Mouse (Mus musculus) thymus, adult 18-20 months (tissue): Measurements from ENCODE around the gene Lsm4.

Experiments
- DNase-seq, 2 experiments: peaks; one replicate each; pipeline ENCODE4 v3.0.0; 2022; ENCODE audit warnings: mixed read lengths in 2 of 2

Lsm4 gene

DNA sequence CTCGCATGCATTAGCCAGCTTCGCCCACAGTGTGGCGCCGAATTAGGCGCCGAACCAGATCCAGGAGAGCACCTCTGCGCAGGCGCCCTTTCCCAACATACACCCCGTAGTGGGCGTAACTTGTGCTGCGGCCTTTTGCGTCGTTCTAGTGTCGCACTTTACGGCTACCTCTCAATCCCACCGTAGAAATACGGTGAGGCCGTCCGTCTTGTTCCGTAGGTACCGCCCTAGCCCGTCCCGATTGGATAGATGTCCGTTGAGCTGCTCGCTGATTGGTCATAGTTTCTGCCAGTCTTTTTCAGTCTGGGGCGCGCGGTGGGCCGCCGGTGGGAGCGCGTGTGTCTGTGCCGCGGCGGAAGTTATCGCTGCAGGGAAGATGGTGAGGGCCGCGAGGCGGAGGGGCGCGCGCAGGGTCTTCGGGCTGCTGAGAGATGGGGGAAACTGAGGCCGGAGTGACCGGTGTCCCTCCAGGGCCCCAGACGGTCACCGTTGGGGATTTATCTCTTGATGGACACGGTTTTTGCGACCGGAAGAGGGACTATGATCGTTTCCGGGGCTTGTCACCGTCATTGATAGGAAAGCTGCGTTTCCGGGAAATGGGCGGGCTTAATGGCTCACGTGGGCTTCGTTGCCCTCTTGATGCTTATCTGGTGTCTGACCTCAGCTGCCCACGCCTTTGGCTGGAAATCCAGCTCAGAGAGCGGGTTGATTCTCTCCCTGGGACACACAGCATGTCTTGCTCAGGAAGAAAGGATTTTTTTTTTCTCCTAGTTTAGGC is at the start of gene Lsm4:
Gene Lsm4 (plus strand): TSS at position 170 of the 778 bp plus-strand sequence.
- DNase-seq: peak; percentile 95 to 98

DNA sequence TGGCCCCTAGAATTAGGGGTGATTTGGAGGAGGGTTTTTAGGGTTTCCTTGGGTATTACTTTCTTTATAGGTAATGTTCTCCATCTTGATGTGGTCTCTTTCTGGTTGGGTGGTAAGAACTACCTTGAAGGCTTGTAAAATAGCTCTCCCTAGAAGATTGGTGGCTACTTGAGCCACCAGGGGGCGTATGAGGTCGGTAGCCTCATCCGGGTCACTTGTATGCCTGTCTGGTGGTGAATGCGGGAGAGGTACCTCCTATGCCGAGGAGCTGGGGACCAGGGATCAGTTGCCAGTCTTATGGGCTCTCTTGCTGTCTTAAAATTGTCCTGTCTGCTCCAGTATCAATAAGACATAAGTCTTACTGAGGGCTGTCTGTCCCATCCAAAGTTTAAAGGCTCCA is 47.9 kb upstream of the Lsm4 start:
- DNase-seq: no peak

DNA sequence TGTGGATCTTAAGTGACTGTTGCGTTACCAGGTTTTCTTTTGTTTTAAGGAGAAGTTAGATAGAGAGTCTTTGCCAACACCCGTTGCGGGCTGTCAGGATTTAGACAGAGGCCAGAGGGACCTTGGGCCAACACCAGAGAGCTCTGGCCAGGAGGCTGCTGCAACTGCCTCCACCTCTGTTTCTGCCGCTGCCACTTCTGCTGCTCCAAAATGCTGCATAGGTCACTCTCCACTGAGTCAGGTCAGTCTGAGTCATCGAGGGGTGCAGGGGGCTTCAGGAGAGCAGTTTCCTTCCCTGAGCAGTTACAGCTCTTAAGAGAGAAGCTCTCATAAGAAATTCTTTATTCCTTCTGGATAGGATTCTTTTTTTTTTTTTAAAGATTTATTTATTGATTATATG is 46.0 kb upstream of the Lsm4 start:
- DNase-seq: no peak

DNA sequence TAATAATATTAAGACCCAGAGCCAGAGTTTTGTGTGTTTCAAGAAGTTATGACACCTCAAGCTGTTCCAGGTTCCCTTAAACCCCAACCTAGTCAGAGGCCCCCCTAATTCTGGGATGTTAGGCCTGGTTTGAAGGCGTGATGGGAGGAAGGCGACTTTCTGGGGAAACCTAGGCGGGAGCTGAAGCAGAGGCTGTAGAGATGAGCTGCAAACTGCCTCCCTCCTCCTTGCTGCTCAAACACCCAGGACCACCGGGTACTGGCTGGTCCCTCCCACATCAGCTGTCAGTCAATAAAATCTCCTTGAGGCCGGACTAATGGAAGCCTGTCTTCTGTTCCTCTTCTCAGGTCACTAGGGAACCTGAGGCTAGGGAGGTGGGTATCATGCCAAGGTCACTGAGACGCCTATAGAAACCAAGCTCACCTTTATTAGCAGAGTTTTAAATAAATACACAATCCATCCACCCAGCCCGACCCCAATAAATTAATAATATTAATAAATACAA is 44.0 kb upstream of the Lsm4 start:
- DNase-seq: no peak

DNA sequence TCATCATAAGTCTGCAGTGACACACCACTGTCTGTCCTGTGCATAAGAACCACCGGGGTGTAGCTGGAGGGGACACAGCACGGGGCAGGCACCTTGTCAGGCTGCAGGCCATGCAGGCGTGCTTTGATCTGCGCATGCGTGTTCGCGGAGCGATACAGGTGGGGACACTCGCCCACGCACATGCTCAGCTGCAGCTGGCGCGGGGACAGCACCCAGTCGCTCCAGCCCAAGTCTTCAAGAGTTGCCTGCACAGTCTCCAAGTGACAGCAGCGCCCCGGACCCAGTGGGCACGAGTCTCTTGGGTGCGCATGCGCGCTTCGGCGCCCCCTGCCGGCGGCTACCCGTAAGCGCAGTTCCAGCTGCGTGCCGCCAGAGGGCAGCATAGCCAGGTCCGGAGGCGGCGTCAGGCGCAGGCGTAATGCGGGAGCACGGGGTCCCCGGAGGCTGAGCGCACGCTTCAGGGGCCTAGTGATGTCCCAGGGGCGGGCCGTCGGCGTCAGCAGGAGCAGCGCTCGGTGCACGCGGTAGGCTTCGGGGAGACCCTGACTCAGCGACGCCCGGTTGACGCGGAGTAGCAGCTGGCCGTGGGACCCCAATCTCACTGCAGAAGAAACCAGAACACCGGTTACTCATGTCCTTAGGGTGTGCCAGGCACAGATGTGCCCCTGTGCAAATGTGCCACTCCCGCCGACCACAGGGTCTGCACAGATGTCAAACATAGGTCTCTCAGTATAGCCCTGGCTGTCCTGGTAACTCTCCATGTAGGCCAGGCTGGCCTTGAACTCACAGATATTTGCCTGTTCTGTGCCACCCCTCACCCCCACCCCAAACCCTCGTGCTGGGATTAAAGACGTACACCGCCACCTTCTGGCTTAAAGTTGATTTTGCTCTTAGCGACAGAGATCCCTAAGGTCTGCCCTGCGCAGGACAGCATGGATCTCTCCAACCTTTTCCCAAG is 43.2 kb upstream of the Lsm4 start:
- peak; percentile 85 to 90 for DNase-seq

DNA sequence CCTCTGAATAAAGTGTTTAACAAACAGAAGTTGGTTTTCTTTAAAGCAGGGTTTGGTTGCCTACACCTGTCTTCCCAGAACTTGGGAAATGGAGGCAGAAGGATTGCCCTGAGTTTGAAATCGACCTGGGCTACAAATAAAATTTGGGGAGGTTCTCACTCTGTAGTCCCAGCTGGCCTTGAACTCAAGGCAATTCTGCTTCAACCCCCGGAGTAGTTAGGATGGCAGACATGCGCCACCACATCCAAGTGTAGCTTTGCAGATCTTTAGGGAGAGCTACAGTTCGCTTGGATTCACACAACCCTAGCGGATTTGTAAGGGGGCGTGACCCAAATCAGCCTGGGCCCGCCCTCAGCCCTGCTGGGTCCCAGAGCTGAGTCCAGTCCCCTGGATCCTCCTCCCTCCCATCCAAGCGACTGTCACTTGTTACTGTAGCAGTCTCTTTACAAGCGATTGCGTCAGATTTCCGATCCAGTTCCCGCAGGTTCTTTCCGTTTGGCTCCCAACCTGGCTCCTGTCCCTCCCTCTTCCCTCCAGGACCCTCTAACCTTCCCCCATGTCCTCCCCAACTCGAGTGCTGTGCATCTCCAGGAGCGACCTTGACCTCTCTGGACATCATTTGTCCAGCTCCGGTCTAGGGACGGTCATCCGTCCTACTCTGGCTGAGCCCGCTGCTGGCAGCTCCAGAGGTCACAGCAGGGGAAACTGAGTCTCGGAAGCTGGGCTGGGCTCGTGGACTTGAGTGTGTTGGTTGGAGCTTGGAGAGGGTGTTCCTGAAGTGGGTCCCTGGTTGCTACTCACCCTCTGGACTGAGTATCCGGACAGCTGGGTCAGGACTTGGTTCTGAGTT is 42.3 kb upstream of the Lsm4 start:
- no peak for DNase-seq

DNA sequence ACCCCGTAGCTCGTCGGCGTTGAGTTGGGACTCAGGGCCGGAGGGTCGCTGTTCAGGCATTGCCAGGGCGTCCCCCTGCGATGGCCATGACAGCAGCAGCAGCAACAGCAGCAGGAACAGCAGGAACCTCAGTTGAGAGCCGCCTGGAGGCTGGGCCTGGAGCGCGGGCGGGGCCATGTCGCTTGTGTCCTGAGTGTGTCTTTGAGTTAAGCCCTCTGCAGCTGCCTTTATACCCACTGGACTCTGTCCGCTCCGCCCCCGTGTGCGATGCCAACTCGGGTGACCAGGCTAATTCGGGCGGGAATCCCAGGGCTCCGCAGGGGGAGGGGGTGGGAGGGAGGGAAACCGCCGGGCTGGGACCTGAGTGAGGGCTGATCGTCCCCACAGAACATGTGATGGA is 41.6 kb upstream of the Lsm4 start:
- no peak for DNase-seq

DNA sequence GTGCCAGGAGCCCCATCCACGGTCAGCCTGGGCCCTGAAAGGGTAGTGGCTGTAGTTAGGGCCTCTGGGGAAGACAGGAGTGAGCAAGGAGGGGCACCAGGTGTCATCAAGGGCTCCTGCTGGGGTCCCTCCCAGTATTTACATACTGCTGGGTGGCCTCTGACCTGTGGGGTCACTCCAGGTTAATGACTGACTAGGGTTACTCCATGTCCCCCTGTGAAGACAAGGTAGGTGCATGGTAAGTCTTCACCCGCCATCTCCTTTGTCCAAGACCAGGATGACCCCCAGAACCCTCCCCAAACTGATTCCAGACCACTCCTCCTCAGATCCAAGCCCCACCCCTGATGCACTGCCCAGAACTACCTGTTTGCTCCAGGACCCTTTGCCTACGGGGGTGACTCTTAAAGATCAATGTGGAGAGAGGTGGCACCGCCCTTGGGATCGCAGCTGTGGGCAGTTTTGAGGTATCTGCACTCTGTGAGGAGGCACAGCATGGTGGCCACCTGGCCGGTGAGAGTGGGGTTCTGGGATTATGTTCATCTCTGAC is 40.6 kb upstream of the Lsm4 start, which contains the start of gene Gdf15:
Gene Gdf15 (minus strand): TSS at position 111 of the 547 bp plus-strand sequence.
- no peak for DNase-seq

DNA sequence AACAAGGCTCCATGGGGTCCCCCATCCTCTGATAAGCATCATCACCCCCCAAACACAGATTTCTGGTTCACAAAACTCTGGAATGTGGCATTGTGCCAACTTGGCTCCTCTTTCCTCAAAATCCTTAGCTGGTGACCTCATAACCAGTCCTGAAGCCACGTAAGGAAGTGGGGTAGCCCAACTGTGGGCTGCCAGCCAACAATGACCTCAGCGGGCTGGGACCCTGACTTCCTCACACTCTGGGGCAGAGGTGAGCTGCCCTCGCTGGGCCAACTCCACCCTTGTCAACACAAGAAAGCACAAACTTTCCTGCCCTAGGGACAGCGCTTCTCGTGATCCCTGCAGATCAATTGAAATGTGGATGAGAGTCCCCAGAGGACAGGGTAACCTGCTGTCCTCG is 39.0 kb upstream of the Lsm4 start:
- no peak for DNase-seq

DNA sequence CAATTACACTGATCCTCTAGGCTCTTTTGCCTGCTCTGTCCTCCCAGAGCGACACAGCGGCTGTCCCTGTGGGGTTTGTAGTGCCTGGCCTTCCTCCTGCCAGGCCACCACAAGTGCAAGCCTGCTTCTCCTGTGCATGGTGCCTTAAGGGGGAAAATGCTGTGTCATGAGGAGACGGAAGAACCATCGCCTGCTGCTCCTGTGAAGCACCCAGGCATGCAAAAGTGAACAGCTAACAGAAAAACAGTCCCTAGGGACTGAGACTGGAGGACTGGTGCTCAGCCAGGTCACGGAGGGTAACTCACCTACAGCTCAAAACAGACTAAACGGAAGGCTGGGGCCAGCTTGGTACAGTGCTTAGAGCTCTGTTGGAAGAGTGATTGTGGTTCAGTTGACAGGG is 37.5 kb upstream of the Lsm4 start:
- no peak for DNase-seq

DNA sequence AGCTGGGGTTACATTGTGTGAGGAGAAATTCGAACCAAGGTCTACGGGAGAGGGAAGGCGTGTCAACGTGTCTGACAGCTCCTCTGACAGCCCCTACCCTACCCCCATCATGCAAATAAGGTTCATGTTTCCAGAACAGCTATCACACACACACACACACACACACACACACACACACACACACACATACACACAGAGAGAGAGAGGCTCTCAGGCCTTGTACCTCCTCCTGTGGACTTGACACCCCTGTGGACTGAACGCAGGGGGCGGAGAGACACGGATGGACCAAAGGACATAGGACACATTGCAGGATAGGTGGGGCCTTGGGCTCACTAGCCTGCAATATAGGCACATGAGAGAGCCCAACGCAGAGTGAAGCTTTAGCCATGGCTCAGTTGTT is 36.2 kb upstream of the Lsm4 start:
- no peak for DNase-seq

DNA sequence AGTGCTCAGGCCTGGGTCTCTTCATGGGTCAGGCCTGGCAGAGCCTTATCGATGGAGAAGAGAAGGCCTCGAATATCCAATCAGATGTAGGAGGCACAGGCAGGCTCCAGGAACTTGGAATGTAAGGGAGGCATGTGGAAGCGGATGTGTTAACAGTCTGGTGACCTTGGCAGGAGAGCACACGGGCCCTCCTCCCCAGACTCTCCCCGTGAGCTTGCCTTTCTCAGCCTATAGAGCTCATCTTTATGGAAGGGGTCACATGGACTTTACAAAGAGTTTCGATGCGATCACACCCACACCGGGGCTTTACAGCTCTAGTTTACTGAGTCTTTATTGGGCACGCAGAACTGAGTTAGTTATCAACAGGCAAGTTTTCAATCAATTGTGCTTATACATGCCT is 34.3 kb upstream of the Lsm4 start:
- DNase-seq: no peak

DNA sequence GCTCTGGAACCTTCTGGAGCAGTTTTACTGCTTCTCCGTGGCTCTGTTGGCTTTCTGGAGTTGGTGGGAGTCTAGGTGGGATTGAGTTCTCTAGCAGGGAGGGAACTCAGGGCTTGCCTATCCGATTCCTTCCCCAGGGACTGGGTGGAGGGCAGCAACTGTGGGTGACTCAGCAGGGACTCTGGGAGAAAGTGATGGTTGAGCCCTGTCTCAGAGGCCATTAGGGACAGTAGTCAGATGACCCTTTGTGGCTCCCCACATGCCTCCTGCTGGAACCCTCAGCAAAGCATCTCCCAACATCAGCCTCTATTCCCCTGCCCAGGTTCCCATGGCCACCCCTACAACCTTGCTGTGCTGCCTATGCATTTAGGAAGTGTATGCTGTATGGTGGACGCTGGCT is 30.0 kb upstream of the Lsm4 start:
- no peak for DNase-seq

DNA sequence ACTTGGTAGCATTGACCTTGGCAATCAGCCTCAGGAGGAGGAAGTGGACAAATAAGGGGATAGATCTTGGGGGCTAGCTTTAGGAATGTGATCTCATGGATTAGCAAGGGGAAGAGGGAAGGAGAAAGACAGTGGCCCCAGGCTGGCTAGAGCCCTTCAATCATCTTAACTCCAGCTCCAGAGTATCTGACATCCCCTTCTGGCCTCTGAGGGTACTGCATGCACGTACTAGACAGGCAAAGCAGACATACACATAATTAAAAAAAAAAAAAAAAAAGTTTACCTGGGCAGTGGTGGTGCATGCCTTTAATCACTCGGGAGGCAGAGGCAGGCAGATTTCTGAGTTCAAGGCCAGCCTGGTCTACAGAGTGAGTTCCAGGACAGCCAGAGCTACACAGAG is 29.0 kb upstream of the Lsm4 start:
- DNase-seq: no peak

DNA sequence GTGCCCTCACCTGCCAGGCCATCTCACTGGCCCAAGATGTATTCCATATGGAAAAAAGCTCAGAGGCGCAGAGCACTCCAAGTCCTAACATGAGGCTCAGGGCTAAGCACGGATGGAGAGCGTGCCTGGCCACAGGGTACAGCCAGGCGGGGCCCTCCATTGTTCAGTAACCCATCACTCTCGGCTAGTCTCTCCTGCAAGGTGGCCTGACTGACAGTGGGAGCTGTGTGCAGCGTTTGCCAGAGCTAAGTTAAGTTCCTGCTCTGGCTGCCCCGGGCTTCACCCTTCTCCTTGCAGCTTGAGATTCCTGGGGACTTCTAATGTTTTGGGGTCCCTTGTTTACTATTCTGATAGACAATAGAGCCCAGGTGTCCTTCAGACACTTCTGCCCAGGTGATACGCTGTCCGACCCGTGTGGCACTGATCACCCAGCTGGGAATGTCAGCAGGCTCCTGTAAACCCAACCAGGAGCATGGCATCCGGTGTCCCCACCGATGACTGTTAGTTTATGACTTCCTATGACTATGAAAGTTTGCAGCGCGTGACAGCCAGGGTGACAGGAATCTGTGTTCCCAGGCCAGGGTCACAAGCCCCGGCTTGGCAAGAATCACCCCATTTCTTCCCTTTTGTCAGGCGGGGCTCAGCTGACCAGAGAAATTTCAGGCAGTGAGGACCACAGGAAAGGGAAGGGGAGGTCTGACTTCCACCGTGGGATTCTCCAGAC is 27.4 kb upstream of the Lsm4 start:
- DNase-seq: no peak

DNA sequence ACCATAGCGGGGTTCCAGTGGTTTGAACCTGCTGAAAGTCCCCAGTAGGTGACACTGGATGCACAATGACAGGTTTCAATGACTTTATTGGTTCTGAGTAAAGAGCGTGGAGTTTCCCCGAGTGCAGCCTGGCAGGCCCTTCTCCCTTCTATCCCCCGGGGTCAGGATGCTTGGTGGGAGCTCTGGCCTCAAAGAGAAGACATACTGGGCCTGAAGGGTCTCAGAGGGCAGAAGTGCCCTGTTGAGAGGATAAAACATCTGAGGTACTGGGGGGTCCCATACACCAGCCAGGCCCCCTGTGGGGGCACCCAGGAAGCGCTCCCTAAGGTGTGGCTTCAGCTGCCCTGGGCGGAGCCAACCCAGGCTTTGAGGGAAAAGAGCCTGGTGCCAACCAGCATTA is 26.7 kb upstream of the Lsm4 start:
- no peak for DNase-seq

DNA sequence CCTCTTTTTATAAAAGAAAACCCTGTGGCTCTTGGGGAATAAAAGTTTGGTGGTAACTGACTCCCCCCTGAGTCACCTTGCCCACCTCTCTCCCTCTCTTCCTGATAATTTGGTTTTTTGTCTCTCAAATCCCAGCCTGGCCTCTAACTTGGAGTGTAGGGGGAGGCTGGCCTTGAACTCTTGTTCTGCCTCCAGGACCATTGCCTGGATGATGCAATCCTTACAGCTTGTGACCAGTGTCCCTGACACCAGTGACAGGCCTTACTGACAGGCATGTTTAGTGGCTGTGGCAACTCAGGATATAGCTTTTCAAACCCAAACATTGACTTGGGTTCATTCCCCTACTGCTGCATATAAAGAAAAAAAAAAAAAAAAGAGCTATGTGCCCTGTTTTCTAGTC is 26.3 kb upstream of the Lsm4 start:
- DNase-seq: no peak

DNA sequence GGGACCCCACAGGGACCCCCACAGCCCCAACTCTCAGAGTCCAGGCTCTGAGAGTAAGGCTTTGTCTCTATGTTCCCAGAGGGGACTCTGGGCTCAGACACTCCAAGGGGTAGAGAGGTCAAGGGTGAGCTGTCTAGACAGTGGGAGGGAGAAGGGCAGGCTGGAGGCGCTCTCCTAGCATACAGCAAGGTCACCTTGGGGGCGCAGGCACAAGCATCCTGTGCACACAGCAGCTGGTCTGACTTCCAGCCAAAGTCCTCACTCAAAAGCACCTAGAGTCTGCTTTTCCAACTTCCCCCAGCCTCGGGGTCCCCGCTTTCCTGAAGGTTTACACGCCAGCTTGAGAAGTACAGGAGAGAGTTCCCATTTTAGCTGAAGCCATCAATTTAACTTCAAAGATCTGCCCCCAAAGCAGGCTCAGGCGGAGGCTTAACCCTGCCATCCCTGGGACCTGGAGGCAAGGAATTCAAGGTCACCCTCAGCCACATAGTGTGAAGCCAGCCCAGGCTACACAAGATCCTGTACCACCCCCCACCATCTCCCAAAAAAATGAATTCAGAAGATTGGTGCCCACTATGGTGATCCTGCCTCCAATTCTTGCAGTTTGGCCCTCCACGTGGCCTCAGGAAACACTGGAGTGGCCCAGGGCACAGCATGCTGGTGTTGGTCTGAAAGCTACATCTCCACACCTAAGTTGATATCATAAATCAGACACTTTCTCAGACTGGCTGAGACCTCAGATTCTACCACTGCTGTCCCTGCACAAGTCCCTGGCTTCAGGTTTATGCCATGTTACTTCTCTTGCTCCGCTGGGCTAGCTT is 25.5 kb upstream of the Lsm4 start:
- DNase-seq: no peak

DNA sequence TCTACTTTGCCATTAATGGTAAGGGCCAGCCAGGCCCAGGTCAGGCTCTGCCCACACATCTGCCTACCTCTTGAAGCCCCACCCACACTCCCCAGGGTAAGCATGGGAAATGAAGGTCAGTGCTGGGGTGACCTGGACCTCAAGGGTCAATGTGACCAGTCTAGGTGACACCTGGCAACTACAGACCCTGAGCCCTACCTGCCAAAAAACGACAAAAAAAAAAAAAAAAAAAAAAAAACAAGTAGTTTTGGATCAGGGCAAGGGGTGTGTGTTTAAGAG is 24.9 kb upstream of the Lsm4 start:
- no peak for DNase-seq

DNA sequence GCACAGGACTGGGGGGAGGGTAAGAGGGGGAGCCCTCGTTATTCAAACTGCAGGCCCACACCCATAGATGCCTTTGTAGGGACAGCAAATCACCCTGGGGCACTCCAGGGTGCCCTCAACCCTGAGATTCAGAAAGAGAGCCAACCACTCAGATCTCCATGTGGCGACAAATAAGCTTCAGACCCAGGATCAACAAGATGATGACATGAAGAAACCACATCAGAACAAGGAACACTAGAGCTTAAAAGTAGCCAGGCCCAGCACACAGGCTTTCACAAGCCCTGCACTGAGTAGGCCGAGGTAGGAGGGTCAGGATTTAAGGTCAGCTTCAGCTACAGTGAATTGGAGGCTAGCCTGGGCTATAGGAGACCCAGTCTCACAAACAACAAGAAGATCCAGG is 24.1 kb upstream of the Lsm4 start:
- no peak for DNase-seq

DNA sequence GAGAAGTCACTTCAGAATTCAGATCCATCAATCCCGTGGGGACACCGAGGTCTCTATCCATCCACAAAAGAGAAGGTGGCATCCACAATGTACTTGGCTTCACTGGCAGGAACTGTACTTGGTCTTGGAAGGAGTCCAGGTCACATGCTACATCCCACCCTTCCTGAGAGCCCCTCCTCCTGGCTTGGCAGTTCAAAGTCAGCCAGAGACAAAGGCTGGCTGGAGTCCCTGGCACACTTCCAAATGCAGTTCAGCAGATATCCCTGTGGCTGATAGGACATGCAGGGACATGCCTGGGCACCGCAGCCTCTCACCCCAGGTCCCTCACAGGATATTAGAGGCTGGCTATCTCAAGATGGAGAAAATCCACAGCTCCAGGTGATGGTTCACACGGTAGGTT is 23.7 kb upstream of the Lsm4 start:
- no peak for DNase-seq
